Mouse (Mus musculus) stomach, embryonic 14.5 days (tissue): ENCODE measurements around the gene Hpcal1. TPM values are rescaled to one million over a fixed set of nuclear protein-coding genes. Genes with fewer than 3 reads are reported as not detected.

Source experiments
- ATAC-seq: fragments of 200-750 bp; cut with Nextera tagmentation; 2 replicates; pipeline ENCODE4 v1.8.0; 2017; ENCODE audit warnings: low read depth, moderate TSS enrichment; ENCODE audit not compliant: insufficient number of reproducible peaks, insufficient read depth, low FRiP score
- H3K27ac ChIP-seq: fragments of 300-500 bp; sonication (generic); 2 replicates; pipeline ENCODE4 v1.5.1; 2014; ENCODE audit warnings: mild to moderate bottlenecking, low read length, moderate library complexity, mixed read lengths
- H3K27me3 ChIP-seq: fragments of 300-500 bp; sonication (generic); 2 replicates; pipeline ENCODE4 v1.6.1; 2014; ENCODE audit warnings: low read length, control low read depth, mixed read lengths; ENCODE audit not compliant: control insufficient read depth, insufficient read depth
- H3K36me3 ChIP-seq: fragments of 300-500 bp; sonication (generic); 2 replicates; pipeline ENCODE4 v1.6.1; 2014; ENCODE audit warnings: mild to moderate bottlenecking, control low read depth, low read length, moderate library complexity, mixed read lengths; ENCODE audit not compliant: control insufficient read depth, insufficient read depth
- H3K4me1 ChIP-seq: fragments of 300-500 bp; sonication (generic); 2 replicates; pipeline ENCODE4 v1.6.1; 2014; ENCODE audit warnings: low read length, control low read depth, mixed read lengths; ENCODE audit not compliant: control insufficient read depth, insufficient read depth
- H3K4me2 ChIP-seq: fragments of 300-500 bp; sonication (generic); replicated peaks from 2 replicates; pipeline ENCODE4 v1.6.1; 2014; ENCODE audit warnings: low read depth, low read length, control low read depth
- H3K4me3 ChIP-seq: fragments of 300-500 bp; sonication (generic); 2 replicates; pipeline ENCODE4 v1.5.1; 2014; ENCODE audit warnings: low read depth, low read length, control low read depth
- H3K9ac ChIP-seq: fragments of 300-500 bp; sonication (generic); replicated peaks from 2 replicates; pipeline ENCODE4 v1.6.1; 2014; ENCODE audit warnings: low read depth, mild to moderate bottlenecking, control low read depth, low read length, moderate library complexity, mixed read lengths
- H3K9me3 ChIP-seq: fragments of 300-500 bp; sonication (generic); 2 replicates; pipeline ENCODE4 v1.6.1; 2016; ENCODE audit warnings: low read depth, low read length, control low read depth; ENCODE audit not compliant: control insufficient read depth
- WGBS: fragments of 180-500 bp; shearing (Covaris S2); extraction: QIAGEN DNeasy Blood & Tissue Kit; methylation state at CpG from one replicate; pipeline ENCODE4 v1.1.7; 2014; 5-methylcytosine and 5-hydroxymethylcytosine counted together
- polyA plus RNA-seq: library from polyadenylated mRNA; unstranded; fragments of >200 nt; fragmentation: Nextera tagmentation; extraction: Ambion mirVana; gene quantifications from 2 replicates; pipeline ENCODE4 v1.2.1, GENCODE M21; 2014

The Hpcal1 gene
- polyA plus RNA-seq, 1 experiment from 2014 or later: 55.3 TPM

- Histone ChIP-seq H3K4me2 (no peak overlapping the region), H3K36me3 (no peaks in the 10 kb centered on the region), H3K27ac (no peak overlapping the region), H3K9ac (no peak overlapping the region), H3K9me3 (no peaks in the 10 kb centered on the region), H3K4me3 (no peak overlapping the region), H3K27me3 (no peaks in the 10 kb centered on the region), H3K4me1 (0 out of 2 replicates have a peak, but pooled peaks cover 13% of the 10 kb centered on the region)
- no peak for ATAC-seq
- 75% methylated on average over 7 of the region's 7 CpGs for WGBS
These were observed 54.8 kb downstream of the Hpcal1 start for GRCm38 (mm10) chr12:17745431-17745830.

GRCm38 (mm10) chr12:17746725-17747124, 56.1 kb downstream of the Hpcal1 start:
- no peaks in the 10 kb centered on the region for H3K9me3 ChIP-seq
- H3K27ac ChIP-seq: no peak overlapping the region
- no peak overlapping the region for H3K4me3 ChIP-seq
- no peak overlapping the region for H3K9ac ChIP-seq
- no peak overlapping the region for H3K4me2 ChIP-seq
- 0 out of 2 replicates have a peak, but pooled peaks cover 13% of the 10 kb centered on the region for H3K4me1 ChIP-seq
- WGBS: 31% methylated on average over 3 of the region's 3 CpGs
- H3K36me3 ChIP-seq: no peaks in the 10 kb centered on the region
- no peak for ATAC-seq
- no peaks in the 10 kb centered on the region for H3K27me3 ChIP-seq

- WGBS: 42% methylated on average over 10 of the region's 10 CpGs
- Histone ChIP-seq H3K4me2 (no peak overlapping the region), H3K27ac (no peak overlapping the region), H3K4me1 (0 out of 2 replicates have a peak, but pooled peaks cover 11% of the 10 kb centered on the region), H3K36me3 (no peaks in the 10 kb centered on the region), H3K9ac (no peak overlapping the region), H3K9me3 (no peaks in the 10 kb centered on the region), H3K4me3 (no peak overlapping the region), H3K27me3 (no peaks in the 10 kb centered on the region)
- no peak for ATAC-seq
These were observed 56.8 kb downstream of the Hpcal1 start for GRCm38 (mm10) chr12:17747191-17748154.

- Histone ChIP-seq H3K36me3 (no peaks in the 10 kb centered on the region), H3K27ac (no peak overlapping the region), H3K4me2 (no peak overlapping the region), H3K9ac (no peak overlapping the region), H3K4me1 (0 out of 2 replicates have a peak, but pooled peaks cover 11% of the 10 kb centered on the region), H3K4me3 (no peak overlapping the region), H3K9me3 (no peaks in the 10 kb centered on the region), H3K27me3 (no peaks in the 10 kb centered on the region)
- WGBS: 43% methylated on average over 4 of the region's 4 CpGs
- no peak for ATAC-seq
These were observed 57.5 kb downstream of the Hpcal1 start for GRCm38 (mm10) chr12:17748155-17748529.

- H3K27me3 ChIP-seq: no peaks in the 10 kb centered on the region
- H3K27ac ChIP-seq: no peak overlapping the region
- no peak overlapping the region for H3K4me2 ChIP-seq
- no peaks in the 10 kb centered on the region for H3K9me3 ChIP-seq
- no peak for ATAC-seq
- H3K4me3 ChIP-seq: no peak overlapping the region
- H3K4me1 ChIP-seq: 0 out of 2 replicates have a peak, but pooled peaks cover 11% of the 10 kb centered on the region
- H3K36me3 ChIP-seq: no peaks in the 10 kb centered on the region
- H3K9ac ChIP-seq: no peak overlapping the region
- 35% methylated on average over 3 of the region's 3 CpGs for WGBS
These were observed 59.1 kb downstream of the Hpcal1 start for GRCm38 (mm10) chr12:17749784-17750183.

- ATAC-seq: no peak
- no peak overlapping the region for H3K4me2 ChIP-seq
- H3K4me3 ChIP-seq: no peak overlapping the region
- H3K27me3 ChIP-seq: no peaks in the 10 kb centered on the region
- H3K9ac ChIP-seq: no peak overlapping the region
- 58% methylated on average over 4 of the region's 4 CpGs for WGBS
- no peak overlapping the region for H3K27ac ChIP-seq
- 0 out of 2 replicates have a peak, but pooled peaks cover 11% of the 10 kb centered on the region for H3K4me1 ChIP-seq
- no peaks in the 10 kb centered on the region for H3K9me3 ChIP-seq
- no peaks in the 10 kb centered on the region for H3K36me3 ChIP-seq
These were observed 59.8 kb downstream of the Hpcal1 start for GRCm38 (mm10) chr12:17750500-17750899.

- no peaks in the 10 kb centered on the region for H3K27me3 ChIP-seq
- H3K36me3 ChIP-seq: no peaks in the 10 kb centered on the region
- H3K27ac ChIP-seq: no peak overlapping the region
- H3K4me2 ChIP-seq: no peak overlapping the region
- 0 out of 2 replicates have a peak, but pooled peaks cover under 1% of the 10 kb centered on the region for H3K4me1 ChIP-seq
- no peak for ATAC-seq
- WGBS: 53% methylated on average over 5 of the region's 5 CpGs
- H3K9me3 ChIP-seq: no peaks in the 10 kb centered on the region
- no peak overlapping the region for H3K4me3 ChIP-seq
- no peak overlapping the region for H3K9ac ChIP-seq
These were observed 62.2 kb downstream of the Hpcal1 start for GRCm38 (mm10) chr12:17752828-17753227.

- Histone ChIP-seq H3K27ac (no peak overlapping the region), H3K4me3 (no peak overlapping the region), H3K36me3 (no peaks in the 10 kb centered on the region), H3K9me3 (no peaks in the 10 kb centered on the region; the same call in 1 of the 2 replicates), H3K4me2 (no peak overlapping the region), H3K4me1 (no peaks in the 10 kb centered on the region), H3K27me3 (no peaks in the 10 kb centered on the region), H3K9ac (no peak overlapping the region)
- no peak for ATAC-seq
- 84% methylated on average over 1 of the region's 1 CpGs for WGBS
These were observed 64.1 kb downstream of the Hpcal1 start for GRCm38 (mm10) chr12:17754771-17755170.
